Mouse (Mus musculus) left cerebral cortex, postnatal 4 days (tissue): ENCODE data around the gene Oxtr. TPM values are rescaled to one million over a fixed set of nuclear protein-coding genes. Genes with fewer than 3 reads are reported as not detected.

Source experiments
- DNase-seq: peaks from one replicate; pipeline ENCODE4 v3.0.0-alpha.2; 2022
- intact Hi-C: fragments of 180-260 bp; cut with DNase I; formaldehyde crosslinking; loops from one replicate; pipeline ENCODE4 v1.15.1; 2025
- total RNA-seq, 2 experiments: library from RNA; stranded (reverse); gene quantifications; 2 replicates each; pipeline ENCODE4 v1.2.3; 2021

Gene Oxtr
- total RNA-seq, 2 experiments from 2014 or later: 4.8 to 6.2 TPM

- peak; percentile 53 for DNase-seq
- intact Hi-C loops: loop anchor here (10.0 kb wide), 1 partner anchor 285 kb away; no protein-coding TSS in a partner anchor
Observed at GRCm38 (mm10) chr6:112489181-112489909, 398 bp downstream of the Oxtr start.

GRCm38 (mm10) chr6:112488821-112489180, 942 bp downstream of the Oxtr start:
- no peak for DNase-seq
- intact Hi-C loops: loop anchor here (10.0 kb wide), 1 partner anchor 284 kb away; no protein-coding TSS in a partner anchor

- intact Hi-C loops: loop anchor here (10.0 kb wide), 1 partner anchor 283 kb away; no protein-coding TSS in a partner anchor
- no peak for DNase-seq
Observed at GRCm38 (mm10) chr6:112487993-112488392, 1.8 kb downstream of the Oxtr start.

GRCm38 (mm10) chr6:112484316-112484715, 5.4 kb downstream of the Oxtr start:
- intact Hi-C loops: loop anchor here (10.0 kb wide), 1 partner anchor 280 kb away; no protein-coding TSS in a partner anchor
- DNase-seq: peak; percentile 64

GRCm38 (mm10) chr6:112479861-112480260, 9.9 kb downstream of the Oxtr start:
- intact Hi-C loops: loop anchor here (10.0 kb wide), 1 partner anchor 275 kb away; no protein-coding TSS in a partner anchor
- DNase-seq: no peak

- intact Hi-C loops: no loop called here
- DNase-seq: no peak
Observed at GRCm38 (mm10) chr6:112471644-112472043, 18.1 kb downstream of the Oxtr start.

GRCm38 (mm10) chr6:112466001-112466400, 23.7 kb downstream of the Oxtr start:
- DNase-seq: no peak
- intact Hi-C loops: no loop called here

- intact Hi-C loops: no loop called here
- no peak for DNase-seq
Observed at GRCm38 (mm10) chr6:112465441-112465840, 24.3 kb downstream of the Oxtr start.

- intact Hi-C loops: no loop called here
- no peak for DNase-seq
Observed at GRCm38 (mm10) chr6:112463331-112463730, 26.4 kb downstream of the Oxtr start.

- DNase-seq: no peak
Observed at GRCm38 (mm10) chr6:112461459-112461858, 28.3 kb downstream of the Oxtr start.

GRCm38 (mm10) chr6:112459341-112459749, 30.4 kb downstream of the Oxtr start, which contains the start of gene Cav3:
Cav3 (plus strand) TSS chr6:112459505.
- intact Hi-C loops: no loop called here
- DNase-seq: peak; percentile 68

More at GRCm38 (mm10) chr6:112461459-112461858, 28.3 kb downstream of the Oxtr start:
- intact Hi-C loops: no loop called here

GRCm38 (mm10) chr6:112445675-112446074, 44.1 kb downstream of the Oxtr start:
- DNase-seq: no peak
- intact Hi-C loops: no loop called here

- DNase-seq: no peak
- intact Hi-C loops: no loop called here
Observed at GRCm38 (mm10) chr6:112426018-112426732, 63.6 kb downstream of the Oxtr start.

GRCm38 (mm10) chr6:112423746-112424501, 65.8 kb downstream of the Oxtr start:
- intact Hi-C loops: no loop called here
- DNase-seq: no peak

Other genes with a start within 250 kb of the Oxtr start
- 1 to 10 TPM; 5.5 TPM for gene Lmcd1, start 216.2 kb downstream of the Oxtr start, total RNA-seq
- under 1 TPM; 0.34 to 0.56 TPM for gene Ssu2, start 101.9 kb downstream of the Oxtr start, total RNA-seq
- gene Cav3, start 30.4 kb downstream of the Oxtr start, total RNA-seq: not detected
- 10 to 100 TPM in 1 of 2 experiments, 1 to 10 TPM in 1; 9.4 to 10.5 TPM for gene Rad18, start 206.7 kb upstream of the Oxtr start, total RNA-seq